Mouse (Mus musculus): ENCODE results near the gene Cfap157.
A peak's percentile ranks its signal among the peaks of the same experiment; 100 is the strongest.

The Cfap157 gene

GRCm38 (mm10) chr2:32744272-32744982 lies 39.8 kb downstream of the Cfap157 start:
- no peak for DNase-seq

- DNase-seq, result no peak
These were observed 42.1 kb downstream of the Cfap157 start for GRCm38 (mm10) chr2:32742173-32742531.

GRCm38 (mm10) chr2:32741273-32742172 lies 42.7 kb downstream of the Cfap157 start:
- no peak for DNase-seq

GRCm38 (mm10) chr2:32740916-32741272 lies 43.3 kb downstream of the Cfap157 start, which contains the start of gene 6330409D20Rik:
6330409D20Rik (minus strand) TSS chr2:32741016.
- no peak for DNase-seq

- no peak for DNase-seq
These were observed 44.9 kb downstream of the Cfap157 start for GRCm38 (mm10) chr2:32739311-32739710.

- no peak for DNase-seq
These were observed 47.2 kb downstream of the Cfap157 start for GRCm38 (mm10) chr2:32737008-32737407.

- no peak for DNase-seq
These were observed 47.9 kb downstream of the Cfap157 start for GRCm38 (mm10) chr2:32736306-32736829.

GRCm38 (mm10) chr2:32734933-32735332 lies 49.3 kb downstream of the Cfap157 start:
- no peak for DNase-seq

- no peak for DNase-seq
These were observed 49.7 kb downstream of the Cfap157 start for GRCm38 (mm10) chr2:32734480-32734879.

GRCm38 (mm10) chr2:32732695-32733094 lies 51.5 kb downstream of the Cfap157 start:
- no peak for DNase-seq

- no peak for DNase-seq
These were observed 52.3 kb downstream of the Cfap157 start for GRCm38 (mm10) chr2:32731911-32732310.

GRCm38 (mm10) chr2:32730854-32731253 lies 53.4 kb downstream of the Cfap157 start:
- no peak for DNase-seq

- DNase-seq, result no peak
These were observed 54.7 kb downstream of the Cfap157 start for GRCm38 (mm10) chr2:32729547-32729946.

- no peak for DNase-seq
These were observed 55.8 kb downstream of the Cfap157 start for GRCm38 (mm10) chr2:32728463-32728862.

- DNase-seq, result peak; percentile 69 to 79
These were observed 56.8 kb downstream of the Cfap157 start for GRCm38 (mm10) chr2:32727435-32727834.

Data from thymus, adult 18-20 months (tissue).